ENCODE assay signal across 22 mouse cellular contexts in the genomic region with DNA sequence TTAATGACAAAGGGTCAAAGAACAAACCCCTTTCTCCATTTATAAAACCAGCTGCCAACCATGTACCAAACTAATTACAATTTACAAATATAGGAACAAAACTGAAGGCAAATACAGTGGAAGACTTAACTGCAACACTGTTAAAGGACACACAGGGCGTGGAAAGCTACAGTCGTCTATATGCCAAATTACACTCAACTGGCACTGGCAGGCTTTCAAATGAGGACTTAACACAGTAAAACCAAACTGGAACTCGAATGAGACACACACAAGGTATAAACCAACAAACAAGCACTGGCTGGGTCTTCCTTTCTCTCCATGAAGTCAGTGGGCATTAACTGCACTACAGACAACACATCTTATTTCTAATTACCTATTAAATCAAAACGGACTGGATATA.
"Had no signal": no experiment of that assay in that cellular context is flagged by ENCODE, and none has a peak within 500 bp of the region (broad histone marks: within the 10 kb centered on the region; RNA-seq: fewer than 3 reads in every experiment).

No protein-coding gene starts in this region.

- H3K4me3 ChIP-seq: lung, embryonic 15.5 days; megakaryocyte, embryonic 14.5 days; midbrain, embryonic 13.5 days; midbrain, embryonic 15.5 days; myocyte; neural tube, embryonic 13.5 days; neural tube, embryonic 15.5 days had no signal

- ATAC-seq: liver, postnatal 0 days; lung, postnatal 0 days; midbrain, embryonic 13.5 days; midbrain, embryonic 15.5 days had no signal

- H3K27ac ChIP-seq: lung, embryonic 15.5 days; macrophage; midbrain, embryonic 13.5 days; midbrain, embryonic 15.5 days; neural tube, embryonic 13.5 days; neural tube, embryonic 15.5 days had no signal

- H3K27me3 ChIP-seq: lung, embryonic 15.5 days; megakaryocyte, embryonic 14.5 days; midbrain, embryonic 13.5 days; midbrain, embryonic 15.5 days; neural tube, embryonic 13.5 days; neural tube, embryonic 15.5 days had no signal

- H3K9me3 ChIP-seq: lung, embryonic 15.5 days; midbrain, embryonic 13.5 days; midbrain, embryonic 15.5 days; neural tube, embryonic 13.5 days; neural tube, embryonic 15.5 days had no signal

- DNase-seq: liver, postnatal 0 days; lung, adult 2 months; lung, postnatal 14 days; lung, postnatal 36 days; retina, postnatal 1 day; right cerebral cortex, adult 18-20 months; right cerebral cortex, postnatal 25 days; right cerebral cortex, postnatal 4 days; spleen, adult 18-20 months; thymus, adult 18-20 months; thymus, postnatal 14 days; thymus, postnatal 36 days had no signal

- H3K4me1 ChIP-seq: lung, embryonic 15.5 days had no signal

- H3K4me2 ChIP-seq: lung, embryonic 15.5 days; midbrain, embryonic 11.5 days; midbrain, embryonic 13.5 days; midbrain, embryonic 15.5 days; neural tube, embryonic 13.5 days; neural tube, embryonic 15.5 days had no signal

- H3K9ac ChIP-seq: liver, postnatal 0 days; lung, embryonic 15.5 days; midbrain, embryonic 13.5 days; midbrain, embryonic 15.5 days; neural tube, embryonic 13.5 days; neural tube, embryonic 15.5 days had no signal
